Mouse (Mus musculus) kidney, adult 18-20 months (tissue): Measurements from ENCODE around the gene 6030498E09Rik.

ENCODE experiments used
- DNase-seq: peaks from one replicate; pipeline ENCODE4 v3.0.0; 2021

6030498E09Rik gene

GRCm38 (mm10) chrX:38772478-38772877 lies at the start of gene 6030498E09Rik:
6030498E09Rik (plus strand) TSS chrX:38772671.
- DNase-seq, result no peak

DNA sequence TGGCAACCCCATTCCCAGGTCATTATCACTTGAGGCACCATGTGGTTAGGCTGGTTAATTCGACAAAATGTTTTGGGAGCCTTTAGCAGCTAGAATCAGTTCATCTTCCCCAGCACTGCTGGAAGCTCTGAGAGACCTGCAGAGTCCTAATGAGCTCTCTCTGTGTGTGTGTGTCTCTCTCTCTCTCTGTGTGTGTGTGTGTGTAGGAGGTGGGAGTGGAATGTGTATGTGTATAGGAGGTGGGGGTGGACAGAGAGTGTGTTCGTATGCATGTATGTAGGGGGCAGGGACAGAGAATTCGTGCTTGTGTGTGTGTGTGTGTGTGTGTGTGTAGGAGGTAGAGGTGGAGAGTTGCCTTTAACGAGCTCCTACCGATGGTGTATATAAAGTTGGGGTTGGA lies 42.4 kb upstream of the 6030498E09Rik start:
- no peak for DNase-seq

DNA sequence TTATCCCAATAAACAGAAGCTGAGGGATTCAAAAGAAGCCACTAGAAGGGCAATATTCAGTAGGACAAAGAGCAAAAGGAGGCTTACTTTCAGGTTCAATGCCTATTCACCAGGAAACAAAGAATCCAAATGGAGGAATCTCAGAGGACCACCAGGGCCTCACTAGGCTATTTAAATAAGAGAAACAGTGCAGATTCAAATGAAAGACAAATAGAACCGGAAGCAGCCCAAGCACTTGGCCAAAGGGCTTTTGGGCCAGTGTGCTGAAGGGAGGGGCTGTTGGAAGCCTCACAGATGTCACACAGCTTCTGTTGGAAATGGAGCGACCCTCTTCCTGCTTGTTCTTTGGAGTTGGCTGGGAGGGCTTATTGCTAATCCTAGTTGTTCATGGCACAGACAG lies 41.8 kb upstream of the 6030498E09Rik start:
- DNase-seq, result no peak

- no peak for DNase-seq
Observed at GRCm38 (mm10) chrX:38733683-38734082, 38.8 kb upstream of the 6030498E09Rik start.

GRCm38 (mm10) chrX:38734916-38735880 lies 37.3 kb upstream of the 6030498E09Rik start:
- no peak for DNase-seq

DNA sequence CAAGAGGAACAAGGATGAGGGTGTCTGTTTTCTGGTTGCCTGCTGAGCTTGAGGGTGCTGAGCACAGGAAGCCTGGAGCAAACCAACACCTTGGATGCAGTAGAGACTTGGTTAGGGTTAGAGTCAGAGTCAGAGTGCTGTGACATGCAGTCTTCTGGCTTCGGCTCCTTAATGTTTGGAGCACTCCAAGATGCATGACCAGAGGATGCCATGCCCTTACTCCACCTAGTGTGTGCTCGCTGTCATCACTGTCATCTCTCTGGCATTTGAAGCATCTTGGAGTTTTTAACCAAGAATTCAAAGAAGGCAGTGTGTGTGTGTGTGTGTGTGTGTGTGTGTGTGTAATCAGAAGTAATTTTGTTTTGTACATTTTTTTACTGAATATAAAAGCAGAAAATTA lies 1.0 kb upstream of the 6030498E09Rik start:
- DNase-seq, result no peak

DNA sequence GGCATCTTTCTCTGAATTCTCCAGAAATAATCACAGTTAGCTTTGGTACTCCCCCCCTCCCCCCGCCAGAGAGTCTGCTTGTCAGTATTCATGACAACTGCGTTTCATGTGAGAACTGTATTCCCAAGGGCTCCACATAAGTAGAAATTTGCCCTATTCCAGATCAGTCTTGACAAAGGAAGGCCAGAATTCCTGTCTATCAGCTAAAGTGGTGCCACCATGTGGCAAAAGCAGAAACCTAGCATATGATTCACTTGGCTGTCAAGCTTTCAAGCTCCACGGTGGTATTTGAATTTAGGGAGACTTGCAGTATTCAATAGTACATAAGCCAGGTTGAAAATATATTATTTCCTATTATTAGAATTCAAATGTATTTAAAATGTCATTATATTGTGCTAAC lies 585 bp upstream of the 6030498E09Rik start:
- no peak for DNase-seq

- DNase-seq, result no peak
Observed at GRCm38 (mm10) chrX:38794373-38794772, 21.9 kb downstream of the 6030498E09Rik start.

DNA sequence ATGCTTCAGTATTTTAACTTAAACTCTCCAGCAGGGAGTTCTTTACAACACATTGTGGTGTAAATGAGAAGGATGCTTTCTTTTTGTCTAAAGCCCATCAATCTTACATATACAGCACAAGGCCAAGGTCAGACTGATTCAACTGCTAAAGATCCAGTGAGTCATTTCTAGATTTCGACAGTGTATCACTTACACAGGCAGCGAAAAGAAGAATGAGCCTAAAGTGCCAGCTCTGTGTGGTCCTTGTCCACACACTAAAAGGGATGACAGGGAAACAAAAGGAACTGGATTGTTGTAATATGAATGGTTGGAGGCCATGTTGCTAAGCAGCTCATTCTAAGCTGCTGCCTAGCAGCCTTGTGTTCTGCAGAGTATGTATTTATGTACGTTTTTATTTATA lies 41.5 kb downstream of the 6030498E09Rik start:
- no peak for DNase-seq

- no peak for DNase-seq
Observed at GRCm38 (mm10) chrX:38816841-38817240, 44.4 kb downstream of the 6030498E09Rik start.

DNA sequence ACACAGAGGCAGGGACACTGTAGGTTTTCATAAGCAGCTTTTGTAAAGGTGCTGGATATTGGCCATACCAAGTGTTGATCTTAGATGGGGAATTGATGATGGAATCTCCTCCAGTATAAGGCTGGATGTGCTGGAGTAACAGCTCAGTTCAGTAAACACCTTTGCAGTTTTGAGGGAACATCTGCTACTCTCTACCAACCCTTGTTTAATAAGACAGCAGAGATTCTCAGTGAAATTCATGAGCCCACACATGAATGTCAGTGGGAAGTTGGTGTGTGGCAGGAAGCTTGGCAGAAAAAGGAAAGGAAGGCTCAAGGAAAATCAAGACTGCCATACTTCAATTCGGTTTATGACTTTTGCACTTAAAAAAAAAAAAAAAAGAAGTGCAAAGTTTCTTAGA lies 186.1 kb downstream of the 6030498E09Rik start:
- DNase-seq, result no peak

DNA sequence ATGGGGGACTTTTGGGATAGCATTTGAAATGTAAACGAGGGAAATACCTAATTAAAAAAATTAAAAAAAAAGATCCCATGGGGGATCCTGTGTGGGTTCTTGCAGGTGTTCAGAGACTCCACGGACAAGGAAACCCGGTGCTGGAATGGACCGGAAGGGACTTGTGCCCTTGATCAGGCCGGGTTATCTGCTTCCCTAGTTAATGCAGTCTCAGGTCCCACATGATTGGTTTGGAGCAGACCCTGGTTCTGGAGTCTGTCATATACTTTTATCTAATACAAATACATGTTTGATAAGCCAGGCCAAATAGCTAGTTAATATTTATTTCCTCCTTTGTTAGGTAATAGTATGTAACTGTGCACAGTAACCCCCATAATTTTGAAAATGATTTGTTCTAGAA lies 223.8 kb downstream of the 6030498E09Rik start:
- DNase-seq, result no peak
